Mouse (Mus musculus): ENCODE measurements at regions not wholly inside any gene's neighbourhood (a gene's known extent, or its start where the extent isn't known, plus 50 kb on each side); places are given as distances from the start of the nearest gene placed in this dataset.

DNA sequence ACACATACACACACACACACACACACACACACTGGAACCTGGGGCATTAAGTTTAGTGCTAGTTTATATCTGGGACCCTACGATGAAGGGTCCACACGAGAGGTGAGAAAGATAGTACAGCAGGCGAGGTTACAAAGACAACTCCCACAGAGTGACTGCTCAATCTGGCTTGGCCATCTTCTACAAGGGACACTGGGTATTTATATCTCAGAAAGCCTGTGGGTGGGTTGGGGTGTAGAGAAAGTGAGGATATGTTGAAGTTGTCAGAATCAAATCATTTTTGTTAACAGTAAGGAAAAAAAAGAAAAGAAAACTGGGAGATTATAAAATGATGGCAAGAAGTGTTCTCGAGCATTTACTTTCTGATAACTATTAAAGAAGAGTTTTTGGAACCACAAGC, 138.8 kb downstream of the Ifi44 start:
- no peaks in the 10 kb centered on the region for H3K4me1 ChIP-seq (ENCODE audit: control insufficient read depth, insufficient read depth, low read length)
- no peaks in the 10 kb centered on the region for H3K36me3 ChIP-seq (ENCODE audit: control insufficient read depth, insufficient read depth, low read length, poor library complexity, severe bottlenecking)
- H3K27me3 ChIP-seq (ENCODE audit: control insufficient read depth, insufficient read depth, low read length, poor library complexity, severe bottlenecking): no peaks in the 10 kb centered on the region
- H3K9me3 ChIP-seq (replicated peaks; ENCODE audit: control insufficient read depth, insufficient read depth, low read length, poor library complexity, severe bottlenecking): no peaks in the 10 kb centered on the region
- no peak overlapping the region for H3K4me3 ChIP-seq (ENCODE audit: low read depth, low read length)
- no peak overlapping the region for H3K27ac ChIP-seq (ENCODE audit: insufficient read depth, low read length)
- no peak for TF ChIP-seq EP300 (IDR thresholded peaks at IDR 0.05; ENCODE audit: insufficient read depth, low read depth, low read length)
- H3K9ac ChIP-seq (ENCODE audit: low read depth, poor library complexity, severe bottlenecking): no peak overlapping the region

DNA sequence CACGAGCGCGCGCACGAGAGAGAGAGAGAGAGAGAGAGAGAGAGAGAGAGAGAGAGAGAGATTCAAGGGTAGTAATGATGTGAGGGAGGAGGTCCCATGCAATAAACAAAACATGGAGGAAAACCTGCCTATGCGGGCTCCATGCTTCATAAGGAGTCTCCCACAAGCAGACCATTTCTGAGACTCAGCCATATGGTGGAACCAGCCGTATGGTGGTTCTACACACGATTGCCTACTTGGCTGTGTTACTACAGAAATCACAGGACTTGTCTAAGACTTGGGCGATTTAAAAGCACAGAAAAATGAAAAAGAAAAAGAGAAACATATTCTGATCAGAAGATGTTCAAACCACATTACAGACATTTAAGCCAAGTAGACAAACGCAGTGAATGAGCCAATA, 142.1 kb downstream of the Ifi44 start:
- Histone ChIP-seq H3K27me3 (ENCODE audit: control insufficient read depth, insufficient read depth, low read length, poor library complexity, severe bottlenecking) (no peaks in the 10 kb centered on the region), H3K4me1 (ENCODE audit: control insufficient read depth, insufficient read depth, low read length) (no peaks in the 10 kb centered on the region), H3K9me3 (replicated peaks; ENCODE audit: control insufficient read depth, insufficient read depth, low read length, poor library complexity, severe bottlenecking) (no peaks in the 10 kb centered on the region), H3K9ac (ENCODE audit: low read depth, poor library complexity, severe bottlenecking) (no peak overlapping the region), H3K36me3 (ENCODE audit: control insufficient read depth, insufficient read depth, low read length, poor library complexity, severe bottlenecking) (no peaks in the 10 kb centered on the region), H3K27ac (ENCODE audit: insufficient read depth, low read length) (no peak overlapping the region), H3K4me3 (ENCODE audit: low read depth, low read length) (no peak overlapping the region)
- TF ChIP-seq EP300 (IDR thresholded peaks at IDR 0.05; ENCODE audit: insufficient read depth, low read depth, low read length) (no peak), CTCF (IDR thresholded peaks at IDR 0.05; ENCODE audit: low read depth, low read length) (no peak), POLR2A (IDR thresholded peaks at IDR 0.05; ENCODE audit: insufficient read depth, low read length) (no peak)

DNA sequence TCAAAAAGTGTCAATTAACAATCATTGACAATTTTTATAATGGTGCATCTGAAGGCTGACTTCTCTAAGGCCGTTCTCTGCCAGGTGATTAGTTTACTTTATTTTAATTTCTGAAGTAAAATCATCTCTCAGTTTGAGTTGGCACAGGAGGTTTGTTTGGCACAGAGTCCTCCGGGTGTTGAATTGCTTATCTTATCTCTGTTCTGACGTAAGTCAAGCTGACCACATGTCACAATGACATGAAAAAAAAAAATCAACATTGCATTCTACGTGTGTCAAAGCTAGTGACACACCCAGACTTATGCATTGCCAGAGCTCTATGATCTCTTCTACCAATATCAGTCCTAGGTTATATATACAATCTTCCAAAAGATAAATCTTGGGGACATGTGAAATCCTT, 146.4 kb downstream of the Ifi44 start:
- TF ChIP-seq POLR2A (IDR thresholded peaks at IDR 0.05; ENCODE audit: insufficient read depth, low read length): no peak
- no peak for TF ChIP-seq EP300 (IDR thresholded peaks at IDR 0.05; ENCODE audit: insufficient read depth, low read depth, low read length)
- TF ChIP-seq CTCF (IDR thresholded peaks at IDR 0.05; ENCODE audit: low read depth, low read length): no peak
- Histone ChIP-seq H3K4me3 (ENCODE audit: low read depth, low read length) (no peak overlapping the region), H3K27me3 (ENCODE audit: control insufficient read depth, insufficient read depth, low read length, poor library complexity, severe bottlenecking) (no peaks in the 10 kb centered on the region), H3K4me1 (ENCODE audit: control insufficient read depth, insufficient read depth, low read length) (no peaks in the 10 kb centered on the region), H3K27ac (ENCODE audit: insufficient read depth, low read length) (no peak overlapping the region), H3K36me3 (ENCODE audit: control insufficient read depth, insufficient read depth, low read length, poor library complexity, severe bottlenecking) (no peaks in the 10 kb centered on the region), H3K9ac (ENCODE audit: low read depth, poor library complexity, severe bottlenecking) (no peak overlapping the region), H3K9me3 (replicated peaks; ENCODE audit: control insufficient read depth, insufficient read depth, low read length, poor library complexity, severe bottlenecking) (no peaks in the 10 kb centered on the region)

Measured in ES-Bruce4 (cell line).